Mouse (Mus musculus): ENCODE measurements around the gene Pxdc1. TPM values are rescaled to one million over a fixed set of nuclear protein-coding genes. Genes with fewer than 3 reads are reported as not detected.

Gene Pxdc1
- polyA plus RNA-seq, 1 experiment from 2014 or later, result 10.4 TPM

- Histone ChIP-seq H3K27ac (peak overlapping the region; percentile 3), H3K4me3 (replicated peaks; ENCODE audit: low read length) (no peak overlapping the region), H3K9me3 (ENCODE audit: control insufficient read depth, low read length) (no peaks in the 10 kb centered on the region), H3K27me3 (ENCODE audit: control insufficient read depth, insufficient read depth, low read length) (no peaks in the 10 kb centered on the region), H3K4me2 (replicated peaks) (no peak overlapping the region), H3K36me3 (replicated peaks; ENCODE audit: control insufficient read depth, insufficient read depth) (no peaks in the 10 kb centered on the region), H3K9ac (no peak overlapping the region), H3K4me1 (replicated peaks; ENCODE audit: control insufficient read depth, insufficient read depth, low read length) (0 out of 2 replicates have a peak, but pooled peaks cover 8% of the 10 kb centered on the region)
- 32% methylated on average over 5 of the region's 5 CpGs for WGBS
- no peak for DNase-seq (ENCODE audit: low spot score)
- no peak for ATAC-seq (ENCODE audit: low FRiP score)
Measured at GRCm38 (mm10) chr13:34676507-34676906, 23.2 kb upstream of the Pxdc1 start.

- no peaks in the 10 kb centered on the region for H3K9me3 ChIP-seq (ENCODE audit: control insufficient read depth, low read length)
- no peak overlapping the region for H3K9ac ChIP-seq
- no peak overlapping the region for H3K4me3 ChIP-seq (replicated peaks; ENCODE audit: low read length)
- ATAC-seq (ENCODE audit: low FRiP score), result peak; percentile 43; the same call in 1 of the 2 replicates
- H3K27ac ChIP-seq, result peak overlapping the region; percentile 3; the same call in 1 of the 2 replicates
- peak overlapping the region; percentile 1; the same call in 1 of the 2 replicates for H3K4me2 ChIP-seq (replicated peaks)
- H3K36me3 ChIP-seq (replicated peaks; ENCODE audit: control insufficient read depth, insufficient read depth), result no peaks in the 10 kb centered on the region
- peak; percentile 29 for DNase-seq (ENCODE audit: low spot score)
- 0 out of 2 replicates have a peak, but pooled peaks cover 8% of the 10 kb centered on the region for H3K4me1 ChIP-seq (replicated peaks; ENCODE audit: control insufficient read depth, insufficient read depth, low read length)
- 7% methylated on average over 7 of the region's 7 CpGs for WGBS
- no peaks in the 10 kb centered on the region for H3K27me3 ChIP-seq (ENCODE audit: control insufficient read depth, insufficient read depth, low read length)
Measured at GRCm38 (mm10) chr13:34675847-34676383, 22.6 kb upstream of the Pxdc1 start.

- WGBS, result 91% methylated on average over 5 of the region's 5 CpGs
- ATAC-seq (ENCODE audit: low FRiP score), result no peak
Measured at GRCm38 (mm10) chr13:34673354-34673753, 20.1 kb upstream of the Pxdc1 start.

GRCm38 (mm10) chr13:34669919-34670865, 16.9 kb upstream of the Pxdc1 start:
- DNase-seq (ENCODE audit: low spot score), result peak; percentile 27
- no peak overlapping the region for H3K4me3 ChIP-seq (replicated peaks; ENCODE audit: low read length)
- 28% methylated on average over 16 of the region's 16 CpGs for WGBS
- ATAC-seq (ENCODE audit: low FRiP score), result peak; percentile 66
- no peak overlapping the region for H3K9ac ChIP-seq
- no peaks in the 10 kb centered on the region for H3K9me3 ChIP-seq (ENCODE audit: control insufficient read depth, low read length)
- H3K27ac ChIP-seq, result peak overlapping the region; percentile 68
- H3K27me3 ChIP-seq (ENCODE audit: control insufficient read depth, insufficient read depth, low read length), result no peaks in the 10 kb centered on the region
- no peaks in the 10 kb centered on the region for H3K36me3 ChIP-seq (replicated peaks; ENCODE audit: control insufficient read depth, insufficient read depth)
- peak overlapping the region; percentile 16 for H3K4me2 ChIP-seq (replicated peaks)
- peaks cover 14% of the 10 kb centered on the region for H3K4me1 ChIP-seq (replicated peaks; ENCODE audit: control insufficient read depth, insufficient read depth, low read length)

More at GRCm38 (mm10) chr13:34673354-34673753, 20.1 kb upstream of the Pxdc1 start:
- Histone ChIP-seq H3K36me3 (replicated peaks; ENCODE audit: control insufficient read depth, insufficient read depth) (no peaks in the 10 kb centered on the region), H3K27ac (no peak overlapping the region), H3K9me3 (ENCODE audit: control insufficient read depth, low read length) (no peaks in the 10 kb centered on the region), H3K4me1 (replicated peaks; ENCODE audit: control insufficient read depth, insufficient read depth, low read length) (peaks cover 22% of the 10 kb centered on the region), H3K9ac (no peak overlapping the region), H3K4me2 (replicated peaks) (no peak overlapping the region), H3K4me3 (replicated peaks; ENCODE audit: low read length) (no peak overlapping the region), H3K27me3 (ENCODE audit: control insufficient read depth, insufficient read depth, low read length) (no peaks in the 10 kb centered on the region)
- no peak for DNase-seq (ENCODE audit: low spot score)

GRCm38 (mm10) chr13:34667197-34667596, 13.9 kb upstream of the Pxdc1 start:
- Histone ChIP-seq H3K4me3 (replicated peaks; ENCODE audit: low read length) (no peak overlapping the region), H3K4me2 (replicated peaks) (no peak overlapping the region), H3K27ac (no peak overlapping the region), H3K27me3 (ENCODE audit: control insufficient read depth, insufficient read depth, low read length) (no peaks in the 10 kb centered on the region), H3K36me3 (replicated peaks; ENCODE audit: control insufficient read depth, insufficient read depth) (no peaks in the 10 kb centered on the region), H3K4me1 (replicated peaks; ENCODE audit: control insufficient read depth, insufficient read depth, low read length) (peaks cover 14% of the 10 kb centered on the region), H3K9ac (no peak overlapping the region), H3K9me3 (ENCODE audit: control insufficient read depth, low read length) (no peaks in the 10 kb centered on the region)
- WGBS, result 91% methylated on average over 8 of the region's 8 CpGs
- DNase-seq (ENCODE audit: low spot score) (no peak), ATAC-seq (ENCODE audit: low FRiP score) (no peak)

GRCm38 (mm10) chr13:34665074-34665473, 11.8 kb upstream of the Pxdc1 start:
- no peak overlapping the region for H3K4me2 ChIP-seq (replicated peaks)
- H3K36me3 ChIP-seq (replicated peaks; ENCODE audit: control insufficient read depth, insufficient read depth), result no peaks in the 10 kb centered on the region
- WGBS, result 87% methylated on average over 4 of the region's 4 CpGs

GRCm38 (mm10) chr13:34663762-34664161, 10.5 kb upstream of the Pxdc1 start:
- no peaks in the 10 kb centered on the region for H3K27me3 ChIP-seq (ENCODE audit: control insufficient read depth, insufficient read depth, low read length)
- WGBS, result 91% methylated on average over 6 of the region's 6 CpGs
- H3K36me3 ChIP-seq (replicated peaks; ENCODE audit: control insufficient read depth, insufficient read depth), result no peaks in the 10 kb centered on the region
- no peaks in the 10 kb centered on the region for H3K9me3 ChIP-seq (ENCODE audit: control insufficient read depth, low read length)
- no peak overlapping the region for H3K27ac ChIP-seq
- H3K4me3 ChIP-seq (replicated peaks; ENCODE audit: low read length), result no peak overlapping the region
- no peak overlapping the region for H3K9ac ChIP-seq
- no peak overlapping the region for H3K4me2 ChIP-seq (replicated peaks)
- no peaks in the 10 kb centered on the region for H3K4me1 ChIP-seq (replicated peaks; ENCODE audit: control insufficient read depth, insufficient read depth, low read length)
- ATAC-seq (ENCODE audit: low FRiP score) (no peak), DNase-seq (ENCODE audit: low spot score) (no peak)

More at GRCm38 (mm10) chr13:34665074-34665473, 11.8 kb upstream of the Pxdc1 start:
- no peaks in the 10 kb centered on the region for H3K9me3 ChIP-seq (ENCODE audit: control insufficient read depth, low read length)
- no peaks in the 10 kb centered on the region for H3K27me3 ChIP-seq (ENCODE audit: control insufficient read depth, insufficient read depth, low read length)
- no peak for DNase-seq (ENCODE audit: low spot score)
- ATAC-seq (ENCODE audit: low FRiP score), result no peak
- H3K4me3 ChIP-seq (replicated peaks; ENCODE audit: low read length), result no peak overlapping the region
- no peak overlapping the region for H3K9ac ChIP-seq
- peaks cover 5% of the 10 kb centered on the region for H3K4me1 ChIP-seq (replicated peaks; ENCODE audit: control insufficient read depth, insufficient read depth, low read length)
- no peak overlapping the region for H3K27ac ChIP-seq

GRCm38 (mm10) chr13:34659507-34659906, 6.2 kb upstream of the Pxdc1 start:
- H3K4me2 ChIP-seq (replicated peaks), result no peak overlapping the region
- no peak for DNase-seq (ENCODE audit: low spot score)
- H3K9me3 ChIP-seq (ENCODE audit: control insufficient read depth, low read length), result no peaks in the 10 kb centered on the region
- H3K4me3 ChIP-seq (replicated peaks; ENCODE audit: low read length), result no peak overlapping the region
- H3K4me1 ChIP-seq (replicated peaks; ENCODE audit: control insufficient read depth, insufficient read depth, low read length), result no peaks in the 10 kb centered on the region
- WGBS, result 83% methylated on average over 4 of the region's 4 CpGs
- no peak for ATAC-seq (ENCODE audit: low FRiP score)
- H3K27ac ChIP-seq, result no peak overlapping the region
- no peaks in the 10 kb centered on the region for H3K27me3 ChIP-seq (ENCODE audit: control insufficient read depth, insufficient read depth, low read length)
- H3K9ac ChIP-seq, result no peak overlapping the region
- no peaks in the 10 kb centered on the region for H3K36me3 ChIP-seq (replicated peaks; ENCODE audit: control insufficient read depth, insufficient read depth)

- no peak overlapping the region for H3K27ac ChIP-seq
- no peak overlapping the region for H3K9ac ChIP-seq
- no peak overlapping the region for H3K4me3 ChIP-seq (replicated peaks; ENCODE audit: low read length)
- 94% methylated on average over 5 of the region's 5 CpGs for WGBS
- DNase-seq (ENCODE audit: low spot score) (no peak), ATAC-seq (ENCODE audit: low FRiP score) (no peak)
- H3K4me1 ChIP-seq (replicated peaks; ENCODE audit: control insufficient read depth, insufficient read depth, low read length), result peaks cover 14% of the 10 kb centered on the region
- no peaks in the 10 kb centered on the region for H3K9me3 ChIP-seq (ENCODE audit: control insufficient read depth, low read length)
- peaks cover 27% of the 10 kb centered on the region for H3K27me3 ChIP-seq (ENCODE audit: control insufficient read depth, insufficient read depth, low read length)
- H3K4me2 ChIP-seq (replicated peaks), result no peak overlapping the region
- H3K36me3 ChIP-seq (replicated peaks; ENCODE audit: control insufficient read depth, insufficient read depth), result no peaks in the 10 kb centered on the region
Measured at GRCm38 (mm10) chr13:34656351-34656750, 3.1 kb upstream of the Pxdc1 start.

Data from hindbrain, embryonic 14.5 days (tissue).